Mouse (Mus musculus) forebrain, embryonic 14.5 days (tissue): ENCODE measurements around the gene Actl11. TPM values are rescaled to one million over a fixed set of nuclear protein-coding genes. Genes with fewer than 3 reads are reported as not detected.

Experiments
- ATAC-seq: fragments of 200-750 bp; cut with Nextera tagmentation; 2 replicates; pipeline ENCODE4 v1.8.0; 2017; ENCODE audit warnings: mild to moderate bottlenecking, moderate library complexity
- DNase-seq: peaks from one replicate; pipeline ENCODE4 v3.0.0-alpha.2; 2015; ENCODE audit warnings: low spot score
- H3K27ac ChIP-seq: fragments of 300-500 bp; sonication (generic); 2 replicates; pipeline ENCODE4 v1.5.1; 2014; ENCODE audit warnings: low read depth, mild to moderate bottlenecking, control low read depth, low read length, moderate library complexity
- H3K27me3 ChIP-seq: fragments of 300-500 bp; sonication (generic); replicated peaks from 2 replicates; pipeline ENCODE4 v1.6.1; 2014; ENCODE audit warnings: low read length, control low read depth, mixed read lengths; ENCODE audit not compliant: control insufficient read depth, insufficient read depth
- H3K36me3 ChIP-seq: fragments of 300-500 bp; sonication (generic); 2 replicates; pipeline ENCODE4 v1.6.1; 2014; ENCODE audit warnings: low read length, control low read depth; ENCODE audit not compliant: control insufficient read depth, insufficient read depth
- H3K4me1 ChIP-seq: fragments of 300-500 bp; sonication (generic); 2 replicates; pipeline ENCODE4 v1.6.1; 2014; ENCODE audit warnings: antibody characterized with exemption, low read length, control low read depth; ENCODE audit not compliant: control insufficient read depth, insufficient read depth
- H3K4me2 ChIP-seq: fragments of 300-500 bp; sonication (generic); 2 replicates; pipeline ENCODE4 v1.6.1; 2014; ENCODE audit warnings: mild to moderate bottlenecking, control low read depth, low read length
- H3K4me3 ChIP-seq: fragments of 300-500 bp; sonication (generic); 2 replicates; pipeline ENCODE4 v1.5.1; 2014; ENCODE audit warnings: low read depth, low read length, control low read depth
- H3K9ac ChIP-seq: fragments of 300-500 bp; sonication (generic); 2 replicates; pipeline ENCODE4 v1.6.1; 2014; ENCODE audit warnings: mild to moderate bottlenecking, low read length, control low read depth, moderate library complexity
- H3K9me3 ChIP-seq: fragments of 300-500 bp; sonication (generic); replicated peaks from 2 replicates; pipeline ENCODE4 v1.6.1; 2016; ENCODE audit warnings: low read length, control low read depth, mixed read lengths; ENCODE audit not compliant: control insufficient read depth
- WGBS: fragments of 180-500 bp; shearing (Covaris S2); extraction: QIAGEN DNeasy Blood & Tissue Kit; methylation state at CpG from one replicate; pipeline ENCODE4 v1.1.7; 2014; 5-methylcytosine and 5-hydroxymethylcytosine counted together
- polyA plus RNA-seq: library from polyadenylated mRNA; unstranded; fragments of >200 nt; fragmentation: Nextera tagmentation; extraction: Ambion mirVana; gene quantifications from 2 replicates; pipeline ENCODE4 v1.2.1, GENCODE M21; 2014

Actl11 gene
- polyA plus RNA-seq, 1 experiment from 2014 or later = not detected

DNA sequence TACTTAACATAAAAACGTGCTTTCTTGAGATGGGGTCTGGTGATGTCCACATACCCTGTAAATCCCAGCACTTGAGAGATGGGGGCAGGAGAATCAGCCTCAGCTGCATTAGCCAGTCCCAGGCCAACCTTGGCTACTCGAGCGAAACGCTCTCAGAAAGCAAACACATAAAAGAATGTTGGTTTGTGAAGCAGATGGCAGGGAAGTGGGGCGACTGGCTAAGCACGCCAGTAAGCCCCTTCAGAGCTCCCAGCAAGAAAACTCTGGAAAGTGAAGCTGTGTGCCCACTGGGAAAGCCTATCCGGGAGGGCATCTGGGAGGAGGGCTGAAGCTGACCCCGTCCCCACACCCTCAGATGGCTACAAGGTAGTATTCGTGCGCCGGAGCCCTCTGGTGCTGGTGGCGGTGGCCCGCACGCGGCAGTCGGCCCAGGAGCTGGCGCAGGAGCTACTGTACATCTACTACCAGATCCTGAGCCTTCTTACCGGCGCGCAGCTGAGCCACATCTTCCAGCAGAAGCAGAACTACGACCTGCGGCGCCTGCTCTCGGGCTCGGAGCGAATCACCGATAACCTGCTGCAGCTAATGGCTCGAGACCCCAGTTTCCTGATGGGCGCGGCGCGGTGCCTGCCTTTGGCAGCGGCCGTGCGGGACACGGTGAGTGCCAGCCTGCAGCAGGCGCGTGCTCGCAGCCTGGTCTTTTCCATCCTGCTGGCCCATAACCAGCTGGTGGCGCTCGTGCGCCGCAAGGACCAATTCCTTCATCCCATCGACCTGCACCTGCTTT, 27.2 kb upstream of the Actl11 start:
- DNase-seq = peak; percentile 85
- Histone ChIP-seq H3K4me1 (peaks cover 10% of the 10 kb centered on the region; the same call in 1 of the 2 replicates), H3K9me3 (no peaks in the 10 kb centered on the region), H3K4me2 (peak overlapping the region; percentile 55), H3K36me3 (peaks cover 27% of the 10 kb centered on the region), H3K27ac (peak overlapping the region; percentile 62; the same call in 1 of the 2 replicates), H3K9ac (peak overlapping the region; percentile 48), H3K27me3 (peaks cover 4% of the 10 kb centered on the region; the same call in 1 of the 2 replicates), H3K4me3 (peak overlapping the region; percentile 21)
- ATAC-seq = peak; percentile 74
- 3% methylated on average over 42 of the region's 44 CpGs for WGBS

DNA sequence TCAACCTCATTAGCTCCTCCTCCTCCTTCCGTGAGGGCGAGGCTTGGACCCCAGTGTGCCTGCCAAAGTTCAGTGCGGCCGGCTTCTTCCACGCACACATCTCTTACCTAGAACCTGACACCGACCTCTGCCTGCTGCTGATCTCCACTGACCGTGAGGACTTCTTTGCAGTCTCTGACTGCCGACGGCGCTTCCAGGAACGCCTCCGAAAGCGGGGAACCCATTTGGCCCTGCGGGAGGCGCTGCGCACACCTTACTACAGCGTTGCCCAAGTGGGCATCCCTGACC, 26.7 kb upstream of the Actl11 start:
- peak overlapping the region; percentile 21 for H3K4me3 ChIP-seq
- no peak; the same call in 1 of the 2 replicates for ATAC-seq

GRCm38 (mm10) chr9:107904726-107905125, 23.5 kb upstream of the Actl11 start:
- no peak overlapping the region for H3K9ac ChIP-seq
- peaks cover 3% of the 10 kb centered on the region; the same call in 1 of the 2 replicates for H3K27me3 ChIP-seq
- 4% methylated on average over 4 of the region's 4 CpGs for WGBS
- peaks cover 11% of the 10 kb centered on the region for H3K36me3 ChIP-seq
- no peak overlapping the region for H3K4me2 ChIP-seq
- no peak overlapping the region for H3K27ac ChIP-seq
- DNase-seq = peak; percentile 91
- no peaks in the 10 kb centered on the region for H3K9me3 ChIP-seq
- ATAC-seq = peak; percentile 49
- no peak overlapping the region for H3K4me3 ChIP-seq
- H3K4me1 ChIP-seq = peaks cover 16% of the 10 kb centered on the region

More for the DNA sequence above, 26.7 kb upstream of the Actl11 start:
- no peak overlapping the region for H3K27ac ChIP-seq
- no peaks in the 10 kb centered on the region for H3K9me3 ChIP-seq
- no peak for DNase-seq
- H3K4me1 ChIP-seq = peaks cover 12% of the 10 kb centered on the region
- H3K4me2 ChIP-seq = peak overlapping the region; percentile 55
- H3K36me3 ChIP-seq = peaks cover 25% of the 10 kb centered on the region
- peaks cover 4% of the 10 kb centered on the region; the same call in 1 of the 2 replicates for H3K27me3 ChIP-seq
- 5% methylated on average over 17 of the region's 17 CpGs for WGBS
- peak overlapping the region; percentile 48 for H3K9ac ChIP-seq

GRCm38 (mm10) chr9:107906252-107906966, 21.9 kb upstream of the Actl11 start, which contains the start of gene Mst1r:
TSS of gene Mst1r (plus strand) at chr9:107906873.
- Histone ChIP-seq H3K4me1 (peaks cover 8% of the 10 kb centered on the region), H3K27ac (no peak within 1 kb of the TSS), H3K9me3 (no peaks in the 10 kb centered on the region), H3K27me3 (no peaks in the 10 kb centered on the region), H3K9ac (peak within 1 kb of the TSS; percentile 43; the same call in 1 of the 2 replicates), H3K36me3 (peaks cover 4% of the 10 kb centered on the region), H3K4me2 (peak within 1 kb of the TSS; percentile 49), H3K4me3 (0 out of 2 replicates have a peak within 1 kb of the TSS, but pooled peaks have one; percentile 10)
- DNase-seq (peak; percentile 47), ATAC-seq (0 out of 2 replicates have a peak, but pooled peaks have one; percentile 29)
- WGBS = 24% methylated on average over 19 of the region's 19 CpGs

DNA sequence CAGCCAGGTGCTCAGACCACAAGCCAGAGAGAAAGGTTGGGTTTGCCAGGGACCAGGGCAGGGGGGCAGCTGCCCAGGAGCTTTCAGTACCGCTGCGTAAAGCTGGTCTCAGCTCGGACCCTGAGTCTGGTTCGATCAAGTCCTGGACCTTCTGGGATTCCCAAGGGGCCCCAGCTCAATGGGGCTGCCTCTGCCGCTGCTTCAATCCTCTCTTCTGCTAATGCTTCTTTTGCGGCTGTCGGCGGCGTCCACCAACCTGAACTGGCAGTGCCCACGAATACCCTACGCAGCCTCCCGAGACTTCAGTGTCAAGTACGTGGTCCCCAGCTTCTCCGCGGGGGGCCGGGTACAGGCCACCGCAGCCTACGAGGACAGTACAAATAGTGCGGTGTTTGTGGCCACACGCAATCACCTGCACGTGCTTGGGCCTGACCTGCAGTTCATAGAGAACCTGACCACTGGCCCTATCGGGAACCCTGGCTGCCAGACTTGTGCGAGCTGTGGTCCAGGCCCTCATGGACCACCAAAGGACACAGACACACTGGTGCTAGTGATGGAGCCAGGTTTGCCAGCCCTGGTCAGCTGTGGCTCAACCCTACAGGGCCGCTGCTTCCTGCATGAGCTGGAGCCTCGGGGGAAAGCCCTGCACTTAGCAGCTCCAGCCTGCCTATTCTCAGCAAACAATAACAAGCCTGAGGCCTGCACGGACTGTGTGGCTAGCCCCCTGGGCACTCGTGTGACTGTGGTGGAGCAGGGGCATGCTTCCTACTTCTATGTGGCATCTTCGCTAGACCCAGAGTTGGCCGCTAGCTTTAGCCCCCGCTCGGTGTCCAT, 21.1 kb upstream of the Actl11 start:
- H3K27ac ChIP-seq = no peak overlapping the region
- H3K9me3 ChIP-seq = no peaks in the 10 kb centered on the region
- peaks cover 4% of the 10 kb centered on the region for H3K36me3 ChIP-seq
- H3K4me1 ChIP-seq = peaks cover 6% of the 10 kb centered on the region; the same call in 1 of the 2 replicates
- ATAC-seq (0 out of 2 replicates have a peak, but pooled peaks have one; percentile 2), DNase-seq (no peak)
- WGBS = 45% methylated on average over 31 of the region's 31 CpGs
- H3K27me3 ChIP-seq = no peaks in the 10 kb centered on the region
- peak overlapping the region; percentile 43; the same call in 1 of the 2 replicates for H3K9ac ChIP-seq
- 0 out of 2 replicates have a peak overlapping the region, but pooled peaks have one; percentile 10 for H3K4me3 ChIP-seq
- H3K4me2 ChIP-seq = peak overlapping the region; percentile 49

DNA sequence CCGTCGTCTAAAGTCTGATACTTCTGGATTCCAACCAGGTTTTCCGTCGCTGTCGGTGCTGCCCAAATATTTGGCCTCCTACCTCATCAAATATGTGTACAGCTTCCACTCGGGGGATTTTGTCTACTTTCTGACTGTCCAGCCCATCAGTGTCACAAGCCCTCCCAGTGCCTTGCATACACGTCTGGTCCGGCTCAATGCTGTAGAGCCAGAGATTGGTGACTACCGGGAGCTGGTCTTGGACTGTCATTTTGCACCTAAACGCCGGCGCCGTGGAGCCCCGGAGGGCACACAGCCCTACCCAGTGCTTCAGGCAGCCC, 20.5 kb upstream of the Actl11 start:
- Histone ChIP-seq H3K27me3 (no peaks in the 10 kb centered on the region), H3K4me2 (no peak overlapping the region), H3K9ac (no peak overlapping the region), H3K36me3 (peaks cover 2% of the 10 kb centered on the region), H3K4me3 (no peak overlapping the region), H3K27ac (no peak overlapping the region), H3K9me3 (no peaks in the 10 kb centered on the region), H3K4me1 (peaks cover 6% of the 10 kb centered on the region; the same call in 1 of the 2 replicates)
- no peak for DNase-seq
- no peak for ATAC-seq
- WGBS = 85% methylated on average over 14 of the region's 14 CpGs

DNA sequence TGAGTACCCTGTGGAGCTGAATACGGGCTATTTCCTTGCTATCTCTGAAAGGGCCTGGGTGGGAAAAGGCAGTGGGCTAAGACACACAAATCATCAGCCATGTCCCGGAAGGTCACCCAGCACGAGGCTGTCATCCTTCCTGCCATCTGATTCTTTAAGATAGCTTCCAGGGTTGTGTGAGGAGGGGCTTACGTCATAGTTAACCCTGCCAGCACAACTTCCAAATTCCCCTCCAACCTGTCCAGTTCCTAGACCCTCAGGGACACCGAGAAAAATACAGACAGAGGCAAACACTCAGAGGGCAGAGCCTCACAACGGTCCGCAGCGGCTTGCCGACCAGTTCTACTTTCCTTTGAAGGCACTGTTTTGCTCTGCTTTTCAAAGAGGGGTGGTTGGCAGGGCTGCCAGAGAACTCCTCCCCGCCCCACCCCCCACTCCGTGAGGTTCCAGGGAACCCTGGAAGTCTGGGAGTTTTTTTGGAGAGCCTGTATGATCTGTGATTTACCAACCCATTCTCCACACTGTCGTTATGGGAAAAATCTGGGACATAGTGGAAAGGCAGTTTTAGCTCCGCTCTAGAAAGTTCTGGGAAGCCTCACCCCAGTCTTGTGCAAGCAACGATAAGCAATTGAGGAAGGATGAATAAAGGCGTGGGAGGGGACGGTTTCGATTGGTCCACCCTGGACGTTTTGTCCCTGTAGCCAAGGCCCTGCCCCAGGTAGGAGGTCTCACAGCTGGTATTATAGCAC, 19.7 kb upstream of the Actl11 start:
- Histone ChIP-seq H3K9ac (no peak overlapping the region), H3K4me2 (no peak overlapping the region), H3K4me3 (no peak overlapping the region), H3K4me1 (peaks cover 6% of the 10 kb centered on the region; the same call in 1 of the 2 replicates), H3K27me3 (no peaks in the 10 kb centered on the region), H3K27ac (no peak overlapping the region), H3K9me3 (no peaks in the 10 kb centered on the region), H3K36me3 (no peaks in the 10 kb centered on the region)
- DNase-seq = no peak
- ATAC-seq = no peak
- WGBS = 23% methylated on average over 18 of the region's 18 CpGs
